Mouse (Mus musculus) mouse trophoblast stem cell (cell line): Measurements from ENCODE around the gene Anxa7.

Source experiments
- in situ Hi-C, 2 experiments: fragments of 300-500 bp; cut with MseI, MboI; formaldehyde crosslinking; loops; 2 replicates in 1 of 2; 3 replicates in 1 of 2; pipeline ENCODE4 v1.15.1; 2025

The Anxa7 gene

GRCm38 (mm10) chr14:20479291-20480194, at the start of gene Anxa7:
Gene Anxa7 (minus strand): TSS chr14:20480133.
- in situ Hi-C loops = no loop called here

- in situ Hi-C loops = no loop called here
Observed at GRCm38 (mm10) chr14:20529643-20530042, 49.7 kb upstream of the Anxa7 start.

- in situ Hi-C loops = no loop called here
Observed at GRCm38 (mm10) chr14:20520179-20520578, 40.2 kb upstream of the Anxa7 start.

- in situ Hi-C loops = no loop called here
Observed at GRCm38 (mm10) chr14:20508424-20508823, 28.5 kb upstream of the Anxa7 start.

GRCm38 (mm10) chr14:20502966-20503365, 23.0 kb upstream of the Anxa7 start:
- in situ Hi-C loops = no loop called here

GRCm38 (mm10) chr14:20499982-20500381, 20.0 kb upstream of the Anxa7 start:
- in situ Hi-C loops = no loop called here

- in situ Hi-C loops = no loop called here
Observed at GRCm38 (mm10) chr14:20496603-20497002, 16.7 kb upstream of the Anxa7 start, which contains the start of gene Mss51. Gene Mss51 (minus strand): TSS chr14:20496901.

- in situ Hi-C loops = no loop called here
Observed at GRCm38 (mm10) chr14:20486031-20486430, 6.1 kb upstream of the Anxa7 start.

GRCm38 (mm10) chr14:20482051-20482751, 2.3 kb upstream of the Anxa7 start:
- in situ Hi-C loops = no loop called here

- in situ Hi-C loops = no loop called here
Observed at GRCm38 (mm10) chr14:20481211-20481610, 1.3 kb upstream of the Anxa7 start.

GRCm38 (mm10) chr14:20480195-20480579, 254 bp upstream of the Anxa7 start:
- in situ Hi-C loops = no loop called here

- in situ Hi-C loops = no loop called here
Observed at GRCm38 (mm10) chr14:20478801-20479200, 1.1 kb downstream of the Anxa7 start.

- in situ Hi-C loops = no loop called here
Observed at GRCm38 (mm10) chr14:20478385-20478784, 1.5 kb downstream of the Anxa7 start.

GRCm38 (mm10) chr14:20477261-20478025, 2.5 kb downstream of the Anxa7 start:
- in situ Hi-C loops = no loop called here

- in situ Hi-C loops = no loop called here
Observed at GRCm38 (mm10) chr14:20460216-20460615, 19.7 kb downstream of the Anxa7 start.

- in situ Hi-C loops = no loop called here
Observed at GRCm38 (mm10) chr14:20458378-20458777, 21.6 kb downstream of the Anxa7 start.

- in situ Hi-C loops = no loop called here
Observed at GRCm38 (mm10) chr14:20452929-20453328, 27.0 kb downstream of the Anxa7 start.

- in situ Hi-C loops = no loop called here
Observed at GRCm38 (mm10) chr14:20451765-20452331, 28.1 kb downstream of the Anxa7 start, which contains the start of gene Cfap70. Gene Cfap70 (minus strand): TSS chr14:20452226.

- in situ Hi-C loops = no loop called here
Observed at GRCm38 (mm10) chr14:20451302-20451701, 28.6 kb downstream of the Anxa7 start.

- in situ Hi-C loops = no loop called here
Observed at GRCm38 (mm10) chr14:20447209-20447608, 32.7 kb downstream of the Anxa7 start.

GRCm38 (mm10) chr14:20442252-20442651, 37.7 kb downstream of the Anxa7 start:
- in situ Hi-C loops = no loop called here

GRCm38 (mm10) chr14:20436976-20437375, 43.0 kb downstream of the Anxa7 start:
- in situ Hi-C loops = no loop called here
